ENCODE assay signal across 8 mouse cellular contexts in genomic region chr2:167062497-167062911, GRCm38 (mm10). TPM values are rescaled to one million over a fixed set of nuclear protein-coding genes. Genes with fewer than 3 reads are reported as not detected.
A peak's percentile ranks its signal among the peaks of the same experiment; 100 is the strongest.
DNase-seq lines count a peak whose midpoint lies in the region; ATAC-seq lines count a peak whose summit lies in the region.

No protein-coding gene starts in this region.

- peak; percentile 93 for DNase-seq in 3T3-L1 (ENCODE audit: low read depth, low spot score)
- peak; percentile 81 to 87 for DNase-seq in adrenal gland, postnatal 4 days (ENCODE audit: low spot score in 2 of 2)
- DNase-seq in heart, adult 9 months (ENCODE audit: low spot score in 2 of 2), result peak; percentile 96
- DNase-seq in naive thymus-derived CD4-positive, alpha-beta T cell, adult 2 months (ENCODE audit: low read depth), result peak; percentile 96
- peak; percentile 97 for DNase-seq in splenic B cell, adult 2 months (ENCODE audit: low read depth, low spot score)

- H3K4me2 ChIP-seq in embryonic facial prominence, embryonic 15.5 days (replicated peaks), result peak overlapping the region; percentile 71
- H3K4me2 ChIP-seq in kidney, embryonic 14.5 days (replicated peaks; ENCODE audit: low read depth, low read length), result peak overlapping the region; percentile 78
- H3K4me2 ChIP-seq in liver, embryonic 12.5 days, result peak overlapping the region; percentile 89

- H3K4me1 ChIP-seq in embryonic facial prominence, embryonic 15.5 days, result peaks cover 37% of the 10 kb centered on the region
- peaks cover 25% of the 10 kb centered on the region for H3K4me1 ChIP-seq in kidney, embryonic 14.5 days (ENCODE audit: control insufficient read depth, insufficient read depth, low read length)
- H3K4me1 ChIP-seq in liver, embryonic 12.5 days, result peaks cover 62% of the 10 kb centered on the region

- peak overlapping the region; percentile 82 for H3K4me3 ChIP-seq in embryonic facial prominence, embryonic 15.5 days (replicated peaks)
- H3K4me3 ChIP-seq in kidney, embryonic 14.5 days (ENCODE audit: low read length), result peak overlapping the region; percentile 85
- H3K4me3 ChIP-seq in liver, embryonic 12.5 days, result peak overlapping the region; percentile 84

- peak; percentile 95 for ATAC-seq in embryonic facial prominence, embryonic 15.5 days (ENCODE audit: insufficient number of reproducible peaks, low FRiP score, low TSS enrichment, low read depth)
- ATAC-seq in kidney, embryonic 14.5 days (ENCODE audit: low FRiP score, low TSS enrichment), result peak; percentile 91
- peak; percentile 90 for ATAC-seq in liver, embryonic 12.5 days

- peak overlapping the region; percentile 94 for H3K27ac ChIP-seq in embryonic facial prominence, embryonic 15.5 days (replicated peaks)
- peak overlapping the region; percentile 91 for H3K27ac ChIP-seq in kidney, embryonic 14.5 days (ENCODE audit: low read depth, low read length)
- H3K27ac ChIP-seq in liver, embryonic 12.5 days, result peak overlapping the region; percentile 95

- peaks cover 31% of the 10 kb centered on the region for H3K36me3 ChIP-seq in embryonic facial prominence, embryonic 15.5 days
- H3K36me3 ChIP-seq in kidney, embryonic 14.5 days (ENCODE audit: control insufficient read depth, insufficient read depth, low read length), result peaks cover 33% of the 10 kb centered on the region
- peaks cover 57% of the 10 kb centered on the region for H3K36me3 ChIP-seq in liver, embryonic 12.5 days
- peaks cover 13% of the 10 kb centered on the region for H3K36me3 ChIP-seq in splenic B cell, adult 2 months (ENCODE audit: control insufficient read depth, insufficient read depth, low read length, poor library complexity, severe bottlenecking)

- H3K9ac ChIP-seq in embryonic facial prominence, embryonic 15.5 days, result peak overlapping the region; percentile 87
- H3K9ac ChIP-seq in kidney, embryonic 14.5 days (ENCODE audit: low read depth, low read length), result peak overlapping the region; percentile 81
- H3K9ac ChIP-seq in liver, embryonic 12.5 days, result peak overlapping the region; percentile 94

- H3K27me3 ChIP-seq in embryonic facial prominence, embryonic 15.5 days, result no peaks in the 10 kb centered on the region
- H3K27me3 ChIP-seq in kidney, embryonic 14.5 days (ENCODE audit: control insufficient read depth, insufficient read depth, low read length), result no peaks in the 10 kb centered on the region
- H3K27me3 ChIP-seq in liver, embryonic 12.5 days (replicated peaks), result no peaks in the 10 kb centered on the region
- no peaks in the 10 kb centered on the region for H3K27me3 ChIP-seq in splenic B cell, adult 2 months (ENCODE audit: control insufficient read depth, insufficient read depth, low read length, poor library complexity, severe bottlenecking)

- no peaks in the 10 kb centered on the region for H3K9me3 ChIP-seq in embryonic facial prominence, embryonic 15.5 days (replicated peaks)
- H3K9me3 ChIP-seq in kidney, embryonic 14.5 days (ENCODE audit: control insufficient read depth, low read length), result no peaks in the 10 kb centered on the region
- no peaks in the 10 kb centered on the region for H3K9me3 ChIP-seq in liver, embryonic 12.5 days (replicated peaks)

- WGBS in embryonic facial prominence, embryonic 15.5 days, result 0% methylated on average over 17 of the region's 60 CpGs
- WGBS in kidney, embryonic 14.5 days, result under 1% methylated on average over 60 of the region's 60 CpGs
- WGBS in liver, embryonic 12.5 days (ENCODE audit: insufficient replicate concordance), result under 1% methylated on average over 45 of the region's 60 CpGs

RNA-seq across cellular contexts. Expression of gene Znfx1, which starts 0.3 kb away (rescaled TPM):
- 10 to 100 TPM; 34.1 to 38.3 TPM for total RNA-seq in adrenal gland, postnatal 4 days (2021)
- 8.8 and 9.5 TPM in 2 replicates for polyA plus RNA-seq in embryonic facial prominence, embryonic 15.5 days (2015; fragmentation: Nextera tagmentation; extraction: Ambion mirVana)
- 4.3 and 10.5 TPM in 2 replicates for polyA plus RNA-seq in kidney, embryonic 14.5 days (2014; fragmentation: Nextera tagmentation; extraction: Ambion mirVana)
- polyA plus RNA-seq in liver, embryonic 12.5 days (2016; fragmentation: Nextera tagmentation; extraction: Ambion mirVana), result 13.7 and 13.8 TPM in 2 replicates

RNA-seq across cellular contexts. Expression of gene Ddx27, which starts 47.5 kb away (rescaled TPM):
- 10 to 100 TPM; 44.3 to 50.5 TPM for total RNA-seq in adrenal gland, postnatal 4 days (2021)
- 44.3 and 47.6 TPM in 2 replicates for polyA plus RNA-seq in embryonic facial prominence, embryonic 15.5 days (2015; fragmentation: Nextera tagmentation; extraction: Ambion mirVana)
- polyA plus RNA-seq in kidney, embryonic 14.5 days (2014; fragmentation: Nextera tagmentation; extraction: Ambion mirVana), result 43.5 and 55.8 TPM in 2 replicates
- polyA plus RNA-seq in liver, embryonic 12.5 days (2016; fragmentation: Nextera tagmentation; extraction: Ambion mirVana), result 78.8 and 79.3 TPM in 2 replicates

Comparison
In these comparisons a context has a peak if more than half of its experiments do, and no peak if none do; other contexts are left out.
1. Peak in every context shown above with its lines: DNase-seq, ATAC-seq, H3K4me3 ChIP-seq and H3K27ac ChIP-seq.